Mouse (Mus musculus) cerebellum, adult 11-12 months (tissue): ENCODE measurements around the gene Lgals4.

Experiments
- DNase-seq: peaks from one replicate; pipeline ENCODE4 v3.0.0; 2022

Lgals4 gene

DNA sequence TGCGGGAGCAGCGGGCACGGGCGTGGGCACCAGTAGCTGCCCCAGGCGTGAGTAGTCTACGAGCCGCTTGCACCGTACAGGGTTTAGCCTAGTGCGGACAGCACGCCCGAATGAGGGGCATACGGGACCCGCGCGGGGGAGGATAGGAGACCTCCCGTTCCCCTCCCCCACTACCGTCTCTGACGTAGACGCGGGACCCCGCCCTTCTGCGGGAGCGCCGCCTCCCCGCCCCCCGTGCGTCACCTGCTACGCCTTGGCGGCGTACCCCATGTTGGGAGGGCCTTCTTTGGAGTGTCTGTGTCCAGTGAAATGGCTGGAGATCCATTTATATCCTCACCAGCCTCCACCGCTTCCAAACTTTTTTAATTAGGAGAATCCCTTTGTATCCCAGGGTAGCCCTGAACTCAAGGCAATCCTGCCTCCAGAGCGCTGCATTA is 24.7 kb upstream of the Lgals4 start:
- peak; percentile 95 for DNase-seq

DNA sequence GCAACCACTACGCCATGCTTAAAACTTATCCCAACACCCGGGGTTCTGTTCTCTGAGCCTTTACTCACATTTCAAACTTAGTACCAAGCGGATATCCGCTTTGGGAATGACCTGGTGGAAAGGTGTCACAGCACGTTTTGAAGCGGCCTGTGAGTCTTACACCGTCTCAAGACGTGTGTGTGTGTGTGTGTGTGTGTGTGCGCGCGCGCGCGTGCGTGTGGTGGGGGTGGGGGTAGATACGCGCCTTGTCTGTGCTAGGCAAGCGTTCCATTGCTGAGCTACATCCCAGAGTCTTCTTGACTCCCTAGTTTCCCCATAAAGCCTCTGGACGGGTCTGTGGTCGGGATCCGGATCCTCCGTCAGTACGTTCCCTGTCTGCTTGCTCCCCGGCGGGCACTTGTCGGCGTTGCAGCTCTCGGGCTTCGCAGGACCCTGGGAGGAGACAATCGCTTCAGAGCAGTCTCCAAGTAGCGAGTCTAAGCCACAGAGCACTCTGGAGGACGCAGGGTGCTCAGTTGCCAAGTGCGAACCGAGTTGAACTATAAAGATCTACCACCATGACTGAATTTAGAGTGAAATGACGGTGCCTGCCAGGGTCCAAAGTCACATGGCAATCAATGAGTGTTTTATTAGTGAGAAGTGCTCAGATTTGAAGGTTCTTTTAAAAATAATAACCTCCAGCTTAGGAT is 24.1 kb upstream of the Lgals4 start:
- peak; percentile 80 for DNase-seq

DNA sequence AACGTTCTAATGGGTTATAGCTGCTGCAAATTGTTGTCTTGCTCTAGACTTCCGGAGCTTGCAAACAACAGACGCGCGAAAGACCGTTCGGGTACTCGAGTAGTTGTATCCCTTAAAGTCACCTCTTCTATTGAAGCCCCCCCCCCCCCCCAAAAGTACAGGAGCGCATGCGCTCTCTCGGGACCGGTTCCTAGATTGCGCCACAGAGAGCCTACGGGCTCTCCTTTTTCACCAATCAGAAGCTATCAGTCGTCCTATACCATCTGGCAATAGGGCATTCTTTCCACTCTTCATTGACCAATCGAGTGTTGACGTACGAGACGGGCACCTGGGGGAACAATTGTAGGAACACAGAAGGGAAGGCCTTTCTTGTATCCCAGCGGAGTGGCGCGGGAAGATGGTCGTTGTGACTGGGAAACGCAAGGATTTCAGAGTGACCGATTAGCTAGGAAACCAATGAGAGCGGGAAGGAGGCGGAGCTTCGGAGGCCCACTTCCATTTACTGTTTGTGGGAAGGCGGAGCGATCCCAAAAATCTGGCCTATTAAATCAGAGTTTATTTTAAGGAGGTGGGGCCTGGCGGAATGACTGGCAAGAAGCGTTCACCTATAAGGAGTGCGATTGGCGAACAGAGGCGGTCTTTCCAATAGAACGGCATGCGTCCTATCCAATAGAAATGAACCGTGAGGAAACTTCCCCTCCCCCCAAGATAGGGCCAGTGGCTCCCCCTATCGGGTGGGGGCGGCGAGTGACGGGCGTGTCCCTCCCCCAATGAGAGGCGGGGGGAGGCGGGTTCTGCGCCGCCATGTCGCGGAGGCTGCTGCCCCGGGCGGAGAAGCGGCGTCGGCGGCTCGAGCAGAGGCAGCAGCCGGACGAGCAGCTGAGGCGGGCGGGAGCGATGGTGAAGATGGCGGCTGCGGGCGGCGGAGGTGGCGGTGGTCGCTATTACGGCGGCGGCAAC is 23.3 kb upstream of the Lgals4 start:
- DNase-seq = peak; percentile 100

DNA sequence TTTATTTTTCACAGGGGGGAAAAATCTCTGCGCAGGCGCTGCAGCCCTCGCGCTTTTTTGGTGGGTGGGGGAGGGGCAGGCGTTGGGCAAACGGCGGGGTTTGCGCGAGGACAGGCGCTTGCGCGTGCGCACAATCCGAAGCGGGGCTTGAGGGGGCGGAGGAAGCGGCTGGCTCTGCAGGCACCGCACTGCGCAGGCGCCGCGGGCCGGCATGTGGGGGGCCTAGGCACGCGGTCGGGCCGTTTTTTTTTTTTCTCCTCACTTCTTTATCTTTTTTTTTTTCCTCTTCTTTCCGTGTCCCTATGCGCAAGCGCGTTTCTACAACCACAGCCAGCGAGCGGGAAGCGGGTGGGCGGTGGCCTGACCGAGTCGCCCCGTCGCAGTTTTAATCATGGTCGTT is 22.4 kb upstream of the Lgals4 start:
- peak; percentile 94 for DNase-seq

DNA sequence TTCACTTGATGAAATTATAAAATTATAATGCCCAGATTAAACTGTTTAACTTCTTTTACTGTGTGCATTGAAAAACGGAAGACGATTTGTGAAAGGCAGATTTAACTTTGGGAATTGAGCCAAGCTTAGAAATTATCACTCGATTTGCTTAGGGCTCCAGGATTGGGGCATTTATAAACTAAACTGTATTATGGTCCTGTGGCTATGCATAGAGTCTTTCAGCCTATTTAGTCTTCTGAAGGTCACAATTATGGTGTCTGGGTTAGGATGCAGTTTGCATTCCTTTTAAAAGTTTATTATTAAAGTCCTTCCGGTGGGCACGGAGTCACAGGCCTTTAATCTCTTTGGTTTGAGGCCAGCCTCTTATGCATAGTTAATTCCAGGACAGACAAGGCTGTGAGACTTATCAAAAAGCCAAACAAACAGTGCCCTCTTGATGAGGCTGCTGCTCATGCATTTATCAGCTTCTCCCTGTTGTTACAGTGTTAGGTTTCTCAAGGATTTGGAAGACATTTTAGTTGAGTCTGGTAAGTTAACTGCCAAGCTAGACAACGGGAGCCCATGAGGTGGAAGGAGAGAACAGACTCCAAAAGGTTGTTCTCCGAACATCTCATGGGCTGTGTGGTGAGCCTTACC is 21.9 kb upstream of the Lgals4 start:
- DNase-seq = peak; percentile 40

DNA sequence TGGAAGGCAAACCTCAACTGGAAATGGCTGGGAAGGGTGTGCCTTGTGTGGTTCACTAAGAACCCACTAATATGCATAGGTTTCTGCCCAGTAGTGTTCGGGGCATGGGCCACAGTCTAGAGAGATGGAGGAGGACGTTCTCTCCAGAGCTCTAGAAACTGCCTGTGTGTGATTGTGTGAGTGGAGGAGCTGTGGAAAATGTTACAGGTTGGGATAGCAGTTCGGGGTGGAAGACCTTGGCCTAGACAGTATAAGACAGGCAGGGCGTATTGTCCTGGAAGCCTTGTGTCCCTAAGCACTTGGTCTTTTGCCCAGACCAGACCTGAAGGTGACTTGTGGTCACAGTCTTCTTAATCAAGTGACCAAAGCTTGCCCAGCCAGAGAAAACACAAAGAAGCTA is 21.2 kb upstream of the Lgals4 start:
- peak; percentile 51 for DNase-seq

DNA sequence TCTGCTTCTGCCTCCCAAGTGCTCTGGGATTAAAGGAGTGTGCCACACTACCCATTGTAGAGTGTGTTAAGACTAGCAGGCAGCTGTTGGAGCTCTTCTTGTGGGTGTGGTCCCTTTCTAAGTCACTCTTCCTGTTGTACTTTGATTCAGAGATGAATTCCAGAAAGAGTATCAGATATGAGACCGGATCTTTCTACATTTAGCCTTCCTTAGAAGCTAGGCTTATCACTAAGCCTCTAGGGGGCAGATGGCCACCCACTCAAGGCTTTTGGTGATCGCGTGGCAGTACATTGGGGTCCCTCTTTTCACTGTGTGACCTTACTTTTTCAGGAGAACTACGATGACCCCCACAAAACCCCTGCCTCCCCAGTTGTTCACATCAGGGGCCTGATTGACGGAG is 20.7 kb upstream of the Lgals4 start:
- no peak for DNase-seq

DNA sequence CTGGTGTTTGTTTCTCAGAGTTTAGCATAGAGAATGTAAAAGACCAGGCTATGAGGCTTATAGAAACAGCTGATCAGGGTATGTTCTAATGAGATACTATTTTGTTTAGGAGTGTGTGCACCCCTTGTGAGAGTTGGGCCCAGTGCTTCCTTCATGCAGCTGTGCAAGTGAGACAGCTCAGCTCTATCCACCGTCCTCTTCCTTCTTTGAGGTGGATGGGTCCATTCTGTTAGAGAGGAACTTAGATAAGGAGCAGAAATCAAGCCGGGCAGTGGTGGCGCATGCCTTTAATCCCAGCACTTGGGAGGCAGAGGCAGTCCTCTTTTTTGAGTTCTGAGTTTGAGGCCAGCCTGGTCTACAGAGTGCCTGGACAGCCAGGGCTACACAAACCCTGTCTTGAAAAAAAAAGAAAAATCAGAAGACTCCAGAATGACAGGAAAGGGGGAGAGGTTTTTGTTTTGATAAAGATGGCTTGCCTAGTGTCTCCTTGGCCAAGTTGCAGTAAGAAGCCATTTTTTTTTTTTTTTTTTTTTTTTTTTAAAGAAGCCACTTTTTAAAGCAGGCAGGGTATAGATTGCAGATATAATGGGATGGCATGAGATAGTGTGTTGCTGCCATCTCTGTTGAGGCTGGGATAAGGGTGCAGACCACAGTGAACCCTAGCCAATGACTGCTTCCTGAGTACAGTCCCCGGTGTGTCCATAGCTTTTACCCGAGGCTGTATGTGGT is 19.2 kb upstream of the Lgals4 start:
- DNase-seq = no peak

DNA sequence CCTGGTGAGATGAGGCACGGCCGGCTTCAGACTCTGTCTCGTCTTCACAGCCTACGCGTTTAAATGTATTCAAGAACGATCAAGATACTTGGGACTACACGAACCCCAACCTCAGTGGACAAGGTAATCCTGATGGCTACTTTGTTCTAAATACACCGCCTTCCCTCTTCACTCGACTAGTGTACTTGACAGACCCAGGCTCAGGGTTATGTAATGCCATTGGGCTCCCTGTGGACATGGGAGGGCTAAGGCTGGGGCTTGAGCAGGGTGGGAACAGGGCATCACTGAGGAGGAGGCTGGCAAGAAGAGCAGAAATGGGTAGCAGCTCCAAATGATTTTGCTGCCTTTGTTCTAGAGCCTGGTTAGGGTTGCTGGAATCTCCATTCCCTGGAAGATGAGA is 18.4 kb upstream of the Lgals4 start:
- DNase-seq = peak; percentile 22

DNA sequence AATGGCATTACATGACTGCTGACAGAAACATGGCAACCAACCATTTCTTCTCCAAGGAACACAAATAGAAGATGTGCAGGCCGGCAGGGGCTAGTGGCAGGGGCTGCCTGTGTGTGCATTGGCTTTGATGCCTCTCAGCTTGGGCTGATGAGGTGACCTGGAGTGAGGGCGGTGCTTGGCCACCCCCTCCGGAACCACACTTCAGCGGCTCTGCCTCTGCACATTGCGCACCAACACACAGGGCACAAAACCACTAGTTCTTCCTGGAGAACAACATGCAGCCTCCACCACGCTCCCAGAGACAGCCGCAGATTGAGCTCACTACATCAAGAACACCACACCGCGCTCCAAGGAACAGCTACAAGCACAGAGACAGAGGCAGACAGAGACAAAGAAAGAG is 17.5 kb upstream of the Lgals4 start:
- DNase-seq = peak; percentile 27

DNA sequence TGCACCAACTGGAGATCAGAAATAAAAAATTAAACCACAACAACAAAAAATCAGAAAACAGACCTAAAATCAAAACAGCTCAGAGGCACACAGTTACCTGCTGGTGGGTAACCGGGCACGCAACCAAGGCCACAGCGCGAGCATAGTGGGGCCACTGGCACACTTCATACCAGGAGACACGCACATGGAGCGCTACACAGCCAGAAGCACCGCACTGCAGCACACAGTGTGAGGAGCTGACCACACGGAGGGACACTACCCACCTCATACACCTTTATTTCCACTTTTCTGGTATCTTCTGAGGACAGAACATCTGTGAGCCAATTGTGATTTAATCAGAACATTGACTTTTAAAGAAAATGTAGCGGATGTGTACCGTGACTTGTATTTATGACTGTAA is 16.7 kb upstream of the Lgals4 start:
- DNase-seq = peak; percentile 39

DNA sequence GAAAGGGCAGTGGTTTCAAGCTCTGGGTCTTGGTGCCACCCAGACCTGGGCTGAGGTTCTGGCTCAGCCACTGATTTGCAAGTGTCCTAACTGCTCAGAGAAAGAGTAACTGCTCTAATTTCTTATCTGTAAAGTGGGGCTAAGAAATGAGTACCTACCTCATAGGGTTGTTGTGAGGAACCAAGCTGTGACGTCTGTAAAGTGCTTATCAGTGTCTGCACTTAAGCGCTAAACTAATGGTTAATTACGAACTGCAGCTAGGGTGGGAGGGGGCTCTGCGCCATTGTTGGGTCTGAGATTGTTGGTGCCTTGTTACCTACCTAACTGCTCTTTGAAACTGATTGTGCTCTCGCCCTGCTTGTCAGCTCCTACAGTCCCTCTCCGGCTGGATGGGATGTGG is 16.1 kb upstream of the Lgals4 start:
- no peak for DNase-seq

DNA sequence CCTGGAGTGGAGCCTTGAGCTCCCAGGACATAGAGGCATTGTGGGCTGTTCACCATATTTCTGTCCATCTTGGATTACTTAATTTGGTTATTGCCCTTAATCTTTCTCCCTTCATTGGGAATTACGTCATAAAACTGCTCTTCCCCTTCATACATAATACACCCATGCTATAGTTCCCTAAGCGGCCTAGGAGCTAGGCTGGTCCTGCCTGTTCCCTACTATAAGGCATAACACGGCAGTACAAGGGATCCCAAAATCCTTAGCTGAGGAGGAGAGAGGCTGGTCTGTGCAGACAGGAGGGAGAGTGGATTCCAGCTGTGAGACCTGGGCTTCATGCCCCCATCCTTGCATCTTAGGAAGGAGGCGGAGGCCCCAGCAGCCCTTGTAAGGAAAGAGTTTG is 15.7 kb upstream of the Lgals4 start:
- DNase-seq = peak; percentile 22

DNA sequence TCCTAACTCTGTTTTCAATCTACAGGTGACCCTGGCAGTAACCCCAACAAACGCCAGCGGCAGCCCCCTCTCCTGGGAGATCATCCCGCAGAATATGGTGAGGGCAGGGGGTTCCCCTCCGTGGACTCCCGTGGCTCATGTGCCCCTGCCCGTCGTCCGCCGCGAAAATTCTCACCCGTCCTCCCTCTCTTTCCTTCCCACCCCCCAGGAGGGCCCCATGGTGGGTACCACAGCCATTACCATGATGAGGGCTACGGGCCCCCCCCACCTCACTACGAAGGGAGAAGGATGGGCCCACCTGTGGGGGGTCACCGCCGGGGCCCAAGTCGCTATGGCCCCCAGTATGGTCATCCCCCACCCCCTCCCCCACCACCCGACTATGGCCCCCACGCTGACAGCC is 15.2 kb upstream of the Lgals4 start:
- DNase-seq = peak; percentile 46

DNA sequence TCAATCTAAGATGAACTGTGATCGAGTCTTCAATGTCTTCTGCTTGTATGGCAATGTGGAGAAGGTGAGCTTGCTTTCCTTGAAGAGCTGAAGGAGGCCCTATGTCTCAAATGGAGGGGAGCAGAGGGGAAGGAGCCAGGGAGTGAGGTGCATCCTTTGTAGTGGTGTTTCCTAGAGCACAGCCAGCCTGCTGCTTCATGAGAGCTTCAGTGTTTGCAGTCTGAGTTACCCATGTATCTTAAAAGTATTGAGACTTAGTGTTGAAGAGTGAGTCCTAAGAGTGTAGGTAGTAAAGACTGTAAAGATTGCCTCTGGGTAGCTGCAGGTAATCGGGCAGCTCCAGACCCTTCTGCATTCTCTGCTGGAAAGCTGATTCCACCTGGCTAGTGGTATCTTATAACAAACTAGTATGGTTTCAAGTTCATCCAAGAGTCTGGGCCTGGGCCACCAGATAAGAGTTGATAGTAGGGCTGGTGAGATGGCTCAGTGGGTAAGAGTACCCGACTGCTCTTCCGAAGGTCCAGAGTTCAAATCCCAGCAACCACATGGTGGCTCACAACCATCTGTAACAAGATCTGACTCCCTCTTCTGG is 14.7 kb upstream of the Lgals4 start:
- no peak for DNase-seq

DNA sequence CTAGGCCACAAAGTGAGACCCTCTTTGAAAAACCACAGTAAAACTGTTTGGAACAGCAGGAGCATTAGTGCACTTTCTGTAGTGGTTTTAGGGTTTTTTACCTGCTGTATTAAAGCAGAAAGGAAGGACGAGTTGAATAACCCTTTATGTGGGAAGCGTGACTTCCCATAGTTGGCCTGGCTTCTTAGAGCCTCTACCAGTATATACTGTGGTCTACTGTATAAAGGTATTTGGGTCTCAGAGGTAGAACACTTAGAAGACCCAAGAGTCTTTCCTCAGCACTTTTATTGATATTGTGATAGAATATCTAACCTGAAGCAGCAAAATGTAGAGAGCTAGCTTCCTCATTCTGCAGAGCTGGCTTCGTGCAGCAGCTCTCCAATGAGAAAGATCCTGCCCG is 14.1 kb upstream of the Lgals4 start:
- no peak for DNase-seq

DNA sequence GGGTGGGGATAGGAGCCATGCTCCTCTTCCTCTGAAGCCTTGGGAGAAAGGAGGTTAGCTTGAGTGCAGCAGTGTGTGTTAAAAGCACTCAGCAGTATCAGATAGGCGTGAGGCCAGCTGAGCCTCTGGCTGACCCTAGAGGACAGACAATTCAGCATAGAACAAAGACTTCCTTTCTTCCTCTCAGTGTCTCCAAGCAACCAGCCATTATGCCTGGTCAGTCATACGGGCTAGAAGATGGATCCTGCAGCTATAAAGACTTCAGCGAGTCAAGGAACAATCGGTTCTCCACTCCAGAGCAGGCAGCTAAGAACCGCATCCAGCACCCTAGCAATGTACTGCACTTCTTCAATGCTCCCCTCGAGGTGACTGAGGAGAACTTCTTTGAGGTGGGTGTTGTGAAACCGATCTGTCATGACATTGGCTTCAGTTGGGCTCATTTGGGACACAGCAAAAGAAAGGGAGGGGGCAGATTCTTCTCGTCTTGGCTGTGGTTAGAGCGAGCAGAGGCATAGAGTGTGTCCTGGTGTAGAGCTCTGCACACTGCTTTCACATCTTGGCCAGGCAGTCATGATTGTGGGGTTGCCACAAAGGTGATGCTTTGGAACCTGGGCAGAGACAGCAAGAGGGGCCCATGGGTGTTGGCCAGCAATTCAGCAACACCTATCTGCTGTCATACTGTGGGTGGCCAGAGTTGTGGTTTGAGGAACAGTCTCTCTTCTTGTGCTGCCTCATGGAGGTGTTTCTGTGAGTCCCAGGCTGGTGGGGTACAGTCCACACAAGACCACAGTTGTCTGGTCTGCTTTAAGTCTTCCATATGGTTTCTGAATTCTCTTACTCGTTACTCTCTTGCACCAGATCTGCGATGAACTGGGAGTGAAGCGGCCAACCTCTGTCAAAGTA is 13.0 kb upstream of the Lgals4 start:
- DNase-seq = no peak

DNA sequence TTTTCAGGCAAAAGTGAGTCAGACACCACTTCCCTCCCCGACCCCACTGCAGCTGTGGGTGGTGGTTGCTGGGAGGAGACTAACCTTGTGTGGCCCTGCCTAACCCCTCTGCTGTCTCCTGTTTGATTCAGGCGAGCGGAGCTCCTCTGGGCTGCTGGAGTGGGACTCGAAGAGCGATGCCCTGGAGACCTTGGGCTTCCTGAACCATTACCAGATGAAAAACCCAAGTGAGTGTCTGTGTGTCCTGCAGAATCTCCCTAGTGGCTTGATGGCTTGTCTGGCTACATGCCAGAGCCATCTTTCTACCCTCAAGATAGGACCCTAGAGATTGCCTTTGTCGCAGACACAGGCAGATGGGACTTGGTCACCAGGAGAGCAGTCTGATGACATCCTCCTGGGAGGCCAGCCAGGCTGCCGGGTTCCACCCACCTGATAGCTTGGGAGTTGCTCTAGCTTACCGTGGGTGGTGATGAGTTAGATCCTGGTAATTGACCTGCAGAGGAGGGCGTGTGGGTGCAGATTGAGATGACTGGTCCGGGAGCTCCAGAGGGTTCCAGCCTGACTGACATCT is 12.3 kb upstream of the Lgals4 start:
- peak; percentile 80 for DNase-seq

DNA sequence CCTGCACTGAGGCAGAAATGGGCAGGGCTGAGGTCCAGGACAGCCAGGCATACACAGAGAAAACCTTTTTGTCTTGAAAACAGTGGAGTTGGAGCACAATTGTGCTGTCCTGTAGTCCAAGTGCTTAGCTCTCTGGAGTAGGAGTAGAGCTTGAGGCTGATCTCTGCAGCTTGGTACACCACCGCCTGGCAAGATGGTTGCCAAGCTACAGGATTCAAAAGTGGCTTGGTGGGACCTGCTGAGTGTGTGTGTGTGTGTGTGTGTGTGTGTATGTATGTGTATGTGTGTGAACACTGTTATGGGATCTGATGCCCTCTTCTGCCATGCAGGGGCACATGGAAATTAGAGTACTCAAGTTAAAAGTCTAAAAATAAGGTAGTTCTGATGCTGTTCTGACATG is 11.1 kb upstream of the Lgals4 start:
- DNase-seq = no peak

DNA sequence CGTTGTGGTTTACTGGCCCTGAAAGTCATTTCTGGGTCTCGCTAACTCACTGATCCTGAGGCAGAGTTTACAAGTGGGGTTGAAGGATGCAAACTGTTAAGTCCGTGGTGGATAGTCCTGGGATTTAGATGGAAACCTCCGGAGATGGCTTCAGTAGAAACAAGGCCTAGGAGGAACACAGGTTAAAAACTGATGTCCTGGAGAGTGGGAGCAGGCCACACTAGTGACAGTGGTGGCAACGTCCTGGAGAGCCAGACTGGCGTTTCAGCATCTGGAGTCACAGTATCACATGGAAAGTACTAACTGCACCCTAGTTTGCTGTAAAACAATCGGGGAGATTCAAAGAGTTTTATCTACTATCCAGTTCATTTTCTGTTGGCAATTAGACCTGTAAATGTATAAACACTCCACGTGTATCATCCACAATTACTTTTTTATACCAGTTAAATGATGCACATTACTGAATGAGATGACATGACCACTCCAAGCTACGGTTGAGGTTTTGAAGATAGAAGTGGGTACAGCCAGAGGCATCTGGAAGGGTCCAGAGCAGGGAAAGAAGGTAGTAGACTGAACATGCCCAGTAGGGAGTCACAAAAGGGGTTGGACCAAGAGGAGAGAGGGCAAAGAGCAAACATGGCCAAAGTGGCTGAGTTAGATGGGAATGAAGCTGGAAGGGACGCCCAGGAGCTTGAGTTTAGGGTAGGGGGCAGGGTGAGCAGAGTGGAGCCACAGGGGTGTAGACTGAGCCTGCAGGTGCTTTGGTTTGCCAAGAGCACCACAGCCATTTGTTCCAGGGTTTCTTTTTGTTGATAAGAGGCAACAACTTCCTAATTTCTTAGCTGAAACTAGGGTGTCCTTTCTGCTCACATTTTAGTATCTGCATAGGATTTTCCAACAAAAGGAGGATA is 10.4 kb upstream of the Lgals4 start:
- DNase-seq = no peak
